Mouse (Mus musculus): ENCODE results near the gene Inpp5e. TPM values are rescaled to one million over a fixed set of nuclear protein-coding genes. Genes with fewer than 3 reads are reported as not detected.

Inpp5e gene
- 32.9 TPM for polyA plus RNA-seq (2017; shearing (Covaris generic))

GRCm38 (mm10) chr2:26408515-26409356, at the start of gene Inpp5e:
Inpp5e (minus strand) TSS chr2:26409203.

GRCm38 (mm10) chr2:26444946-26445665, 36.1 kb upstream of the Inpp5e start, which contains the start of gene Sec16a:
Sec16a (minus strand) TSS chr2:26445216.

GRCm38 (mm10) chr2:26389154-26389690, 19.8 kb downstream of the Inpp5e start, which contains the start of the genes Entr1 and Pmpca:
Entr1 (minus strand) TSS chr2:26389316.
Pmpca (plus strand) TSS chr2:26389339.

GRCm38 (mm10) chr2:26380131-26380771, 28.8 kb downstream of the Inpp5e start, which contains the start of gene Snapc4:
Snapc4 (minus strand) TSS chr2:26380653.

GRCm38 (mm10) chr2:26360772-26361171, 48.2 kb downstream of the Inpp5e start, which contains the start of gene Card9:
Card9 (minus strand) TSS chr2:26360918.

GRCm38 (mm10) chr2:26351358-26352290, 57.4 kb downstream of the Inpp5e start, which contains the start of gene Dnlz:
Dnlz (minus strand) TSS chr2:26352110.

Other genes starting within 250 kb of the Inpp5e start
- gene Lhx3, start 200.9 kb downstream of the Inpp5e start, polyA plus RNA-seq (2017; shearing (Covaris generic)): not detected
- gene Qsox2, start 171.7 kb downstream of the Inpp5e start, polyA plus RNA-seq (2017; shearing (Covaris generic)): 6.3 TPM
- gene Ccdc187, start 114.6 kb downstream of the Inpp5e start, polyA plus RNA-seq (2017; shearing (Covaris generic)): not detected
- 18.4 TPM for gene Gpsm1, start 93.7 kb downstream of the Inpp5e start, polyA plus RNA-seq (2017; shearing (Covaris generic))
- 8.5 TPM for gene Dnlz, start 57.1 kb downstream of the Inpp5e start, polyA plus RNA-seq (2017; shearing (Covaris generic))
- 2.3 TPM for gene Card9, start 48.3 kb downstream of the Inpp5e start, polyA plus RNA-seq (2017; shearing (Covaris generic))
- gene Snapc4, start 28.6 kb downstream of the Inpp5e start, polyA plus RNA-seq (2017; shearing (Covaris generic)): 63.6 TPM
- 202 TPM for gene Entr1, start 19.9 kb downstream of the Inpp5e start, polyA plus RNA-seq (2017; shearing (Covaris generic))
- 59.7 TPM for gene Pmpca, start 19.9 kb downstream of the Inpp5e start, polyA plus RNA-seq (2017; shearing (Covaris generic))
- gene Sec16a, start 36.0 kb upstream of the Inpp5e start, polyA plus RNA-seq (2017; shearing (Covaris generic)): 58.3 TPM
- gene Notch1, start 107.5 kb upstream of the Inpp5e start, polyA plus RNA-seq (2017; shearing (Covaris generic)): 41.7 TPM
- not detected for gene Egfl7, start 170.8 kb upstream of the Inpp5e start, polyA plus RNA-seq (2017; shearing (Covaris generic))
- not detected for gene Gm20532, start 177.4 kb upstream of the Inpp5e start, polyA plus RNA-seq (2017; shearing (Covaris generic))
- gene Agpat2, start 195.2 kb upstream of the Inpp5e start, polyA plus RNA-seq (2017; shearing (Covaris generic)): 14.3 TPM
- 2.0 TPM for gene Fam69b, start 219.3 kb upstream of the Inpp5e start, polyA plus RNA-seq (2017; shearing (Covaris generic))

All from naive thymus-derived CD4-positive, alpha-beta T cell, adult 5 months (primary cell).